Mouse (Mus musculus) yolk sac, embryonic 10.5 days (tissue): ENCODE measurements around the gene Cnn2.

Source experiments
- DNase-seq: peaks from one replicate; pipeline ENCODE4 v3.0.0-alpha.2; 2017; ENCODE audit warnings: low spot score

The Cnn2 gene

GRCm38 (mm10) chr10:79969124-79969568 is 19.2 kb upstream of the Cnn2 start:
- no peak for DNase-seq

DNA sequence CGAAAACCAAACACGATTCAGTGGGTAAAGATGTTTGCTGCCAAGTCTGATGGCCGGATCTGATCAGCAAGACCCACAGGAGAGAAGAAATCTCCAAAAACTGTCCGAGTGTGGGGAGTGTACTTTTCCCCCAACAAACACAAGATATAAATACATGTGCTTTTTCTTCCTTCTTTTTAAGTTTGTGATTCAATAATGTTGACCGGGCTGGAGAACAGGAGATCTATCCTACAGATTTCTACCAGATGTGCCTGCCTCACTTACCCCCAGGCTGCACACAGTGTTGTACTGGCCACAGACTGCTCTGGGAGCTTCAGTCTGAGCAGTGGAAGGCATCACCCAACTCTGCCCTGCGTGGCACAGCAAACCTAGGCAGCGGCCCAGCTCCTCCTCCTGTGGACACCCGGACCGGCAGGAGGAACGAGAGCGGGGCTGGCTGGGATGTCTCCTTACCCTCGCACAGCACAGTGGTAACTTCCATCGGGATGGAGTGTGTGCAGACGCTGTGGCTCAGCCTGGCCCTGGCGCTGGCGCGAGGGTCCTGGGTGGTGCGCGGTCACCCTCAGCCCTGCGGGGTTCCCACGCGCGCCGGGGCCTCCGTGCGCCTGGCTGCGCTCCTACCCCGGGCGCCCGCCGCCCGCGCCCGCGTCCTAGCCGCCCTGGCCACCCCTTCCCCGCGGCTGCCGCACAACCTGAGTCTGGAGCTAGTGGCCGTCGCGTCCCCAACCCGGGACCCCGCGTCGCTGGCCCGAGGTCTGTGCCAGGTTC is 17.8 kb upstream of the Cnn2 start, which contains the start of gene Grin3b:
TSS of gene Grin3b (plus strand) at position 301 of the 768 bp plus-strand sequence.
- DNase-seq: no peak

GRCm38 (mm10) chr10:79971183-79971497 is 17.2 kb upstream of the Cnn2 start:
- no peak for DNase-seq

GRCm38 (mm10) chr10:79972831-79973230 is 15.6 kb upstream of the Cnn2 start:
- DNase-seq: no peak

GRCm38 (mm10) chr10:79974087-79974486 is 14.3 kb upstream of the Cnn2 start:
- no peak for DNase-seq

DNA sequence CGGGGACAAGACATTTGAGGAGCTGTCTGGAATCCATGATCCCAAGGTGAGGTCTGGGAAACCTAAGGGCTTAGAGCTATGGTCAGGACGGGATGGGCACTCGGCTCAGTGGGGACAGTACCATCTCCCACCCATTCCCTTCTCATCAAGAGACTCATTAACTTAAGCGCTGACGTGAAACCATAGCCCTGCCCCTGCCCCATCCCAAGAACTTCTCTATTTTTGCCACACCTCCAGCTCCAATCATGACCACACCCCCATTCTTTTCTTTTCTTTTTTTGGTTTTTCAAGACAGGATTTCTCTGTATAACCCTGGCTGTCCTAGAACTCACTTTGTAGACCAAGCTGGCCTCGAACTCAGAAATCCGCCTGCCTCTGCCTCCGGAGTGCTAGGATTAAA is 13.7 kb upstream of the Cnn2 start:
- DNase-seq: no peak

DNA sequence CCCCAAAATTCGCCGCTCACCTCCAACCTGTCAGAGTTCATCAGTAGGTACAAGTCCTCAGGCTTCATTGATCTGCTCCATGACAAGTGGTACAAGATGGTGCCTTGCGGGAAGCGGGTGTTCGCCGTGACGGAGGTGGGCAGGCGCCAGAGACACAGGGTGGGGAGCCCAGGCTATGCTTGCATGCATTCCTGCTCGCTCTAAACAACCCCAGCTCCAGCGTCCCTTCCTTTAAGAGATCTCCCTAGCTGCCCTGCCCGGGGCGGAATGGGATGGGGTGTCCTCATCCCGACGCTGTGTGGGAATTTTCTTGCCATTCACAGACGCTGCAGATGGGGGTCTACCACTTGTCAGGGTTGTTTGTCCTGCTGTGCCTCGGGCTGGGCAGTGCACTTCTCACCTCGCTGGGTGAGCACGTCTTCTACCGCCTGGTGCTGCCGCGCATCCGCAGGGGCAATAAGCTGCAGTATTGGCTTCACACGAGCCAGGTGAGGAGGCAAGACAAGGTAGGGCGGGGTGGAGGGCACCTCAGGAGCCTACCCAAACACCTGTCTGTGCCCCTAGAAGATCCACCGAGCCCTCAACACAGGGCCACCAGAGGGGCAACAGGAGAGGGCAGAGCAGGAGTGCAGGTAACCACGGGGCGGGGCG is 12.2 kb upstream of the Cnn2 start:
- no peak for DNase-seq

DNA sequence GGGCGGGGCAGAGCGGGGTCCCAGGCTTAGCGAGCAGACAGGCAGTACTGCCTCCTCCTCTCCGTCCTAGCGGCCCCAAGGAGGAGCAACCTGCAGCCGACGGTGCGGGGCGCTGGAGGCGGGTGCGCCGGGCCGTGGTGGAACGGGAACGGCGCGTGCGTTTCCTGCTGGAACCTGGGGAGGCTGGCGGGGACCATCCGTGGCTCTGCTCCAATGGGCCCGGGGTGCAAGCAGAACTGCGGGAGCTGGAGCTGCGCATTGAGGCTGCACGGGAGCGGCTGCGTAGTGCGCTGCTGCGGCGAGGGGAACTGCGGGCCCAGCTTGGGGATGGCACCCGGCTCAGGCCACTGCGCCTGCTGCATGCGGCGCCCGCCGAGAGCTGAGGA is 11.7 kb upstream of the Cnn2 start:
- no peak for DNase-seq

GRCm38 (mm10) chr10:79977324-79977723 is 11.1 kb upstream of the Cnn2 start:
- DNase-seq: no peak

DNA sequence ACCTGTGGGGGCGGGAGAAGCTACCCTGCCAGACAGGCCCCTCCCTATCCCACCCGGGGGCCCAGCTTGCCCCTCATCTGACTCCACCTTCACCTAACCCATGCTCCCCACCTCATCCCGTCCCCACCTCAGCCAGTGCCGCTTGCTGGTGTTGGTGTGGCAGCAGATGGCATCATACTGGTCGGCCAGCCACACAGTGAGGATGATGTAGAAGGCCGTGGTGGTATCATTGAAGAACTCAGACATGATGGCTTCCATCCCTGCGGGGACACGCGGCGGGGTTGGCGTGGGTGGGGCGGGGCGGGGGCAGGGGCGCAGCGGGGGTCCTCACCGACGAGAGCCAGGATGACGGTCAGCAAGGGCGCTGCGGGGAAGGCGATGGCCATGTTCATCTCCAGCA is 10.3 kb upstream of the Cnn2 start:
- no peak for DNase-seq

DNA sequence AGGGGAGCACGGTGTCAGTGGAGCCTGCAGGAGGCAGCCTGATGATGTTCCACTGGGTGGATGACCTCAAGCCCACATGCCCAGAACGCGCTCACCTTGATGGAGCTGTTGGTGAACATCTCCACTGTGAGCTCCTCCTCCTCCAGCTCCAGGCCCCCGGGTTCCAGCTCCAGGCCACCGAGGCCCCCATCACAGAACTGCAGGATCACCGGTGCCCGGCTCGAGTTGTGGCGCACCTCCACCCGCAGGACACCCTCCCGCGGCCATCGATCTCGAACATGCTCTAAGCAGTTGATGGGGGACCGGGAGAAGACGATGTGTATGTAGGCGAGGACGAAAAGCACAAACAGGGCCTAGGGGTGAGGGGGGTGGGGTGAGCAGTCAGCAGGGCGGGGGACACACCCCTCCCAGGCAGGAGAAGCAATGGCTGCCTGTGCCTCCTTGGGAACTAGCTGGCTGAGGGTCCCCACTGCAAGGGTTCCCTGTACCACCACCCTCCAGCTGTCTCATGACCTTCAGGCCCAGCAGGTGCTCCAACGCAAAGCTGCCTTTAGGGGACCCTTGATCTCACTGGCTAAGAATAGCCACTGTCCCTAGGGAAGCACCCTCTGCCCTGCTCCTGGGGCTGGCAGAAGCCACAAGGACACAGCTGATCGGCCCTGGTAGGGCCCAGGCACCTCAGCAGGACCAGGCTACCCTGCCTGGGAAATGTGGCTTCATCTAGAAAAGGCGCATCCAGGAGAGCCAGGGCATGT is 8.8 kb upstream of the Cnn2 start:
- no peak for DNase-seq

DNA sequence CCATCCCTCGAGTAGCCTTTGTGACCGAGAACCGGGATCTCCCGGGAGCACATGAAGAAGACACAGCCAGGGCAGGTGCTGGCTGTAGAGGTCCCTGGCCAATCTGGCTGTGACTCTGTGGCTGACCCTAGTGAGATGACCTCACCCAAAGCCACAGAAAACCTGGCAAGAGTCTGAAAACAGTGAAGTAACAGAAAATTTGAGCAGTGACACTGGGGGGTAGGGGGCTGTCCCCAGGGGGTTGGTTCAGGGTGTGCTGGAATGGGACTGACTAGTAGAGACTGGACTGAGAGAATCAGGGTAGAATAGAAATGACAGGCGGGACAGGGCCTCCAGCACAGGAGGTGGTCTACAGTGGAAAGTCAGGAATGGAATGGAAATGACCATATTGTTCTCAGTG is 5.2 kb upstream of the Cnn2 start:
- DNase-seq: no peak

DNA sequence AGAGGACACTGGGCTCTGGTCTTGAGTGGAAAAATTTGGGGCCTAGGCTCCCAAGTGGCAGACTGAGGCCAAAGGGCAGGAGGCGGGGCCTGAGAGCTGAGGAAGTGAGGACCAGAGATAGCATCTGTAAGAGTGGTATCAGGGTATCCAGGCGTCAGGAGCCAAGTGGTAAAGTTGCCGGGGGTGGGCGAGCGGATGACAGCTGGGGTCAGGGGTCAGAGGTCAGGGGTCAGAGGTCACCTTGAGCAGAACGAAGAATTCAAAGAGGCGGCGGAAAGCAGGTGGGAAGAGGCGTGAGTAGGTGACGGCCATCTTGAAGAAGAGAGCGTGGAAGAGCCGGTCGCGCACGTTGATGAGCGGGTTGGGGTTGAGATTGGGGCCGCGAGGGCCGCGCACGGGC is 4.7 kb upstream of the Cnn2 start:
- DNase-seq: peak; percentile 82

- peak; percentile 93 for DNase-seq
These were observed 4.1 kb upstream of the Cnn2 start, which contains the start of gene Tmem259 for GRCm38 (mm10) chr10:79984195-79984816. Tmem259 (minus strand) TSS chr10:79984330.

- DNase-seq: peak; percentile 98
These were observed 3.5 kb upstream of the Cnn2 start for GRCm38 (mm10) chr10:79984871-79985270.

- DNase-seq: peak; percentile 72
These were observed 2.8 kb upstream of the Cnn2 start for GRCm38 (mm10) chr10:79985334-79986231.

DNA sequence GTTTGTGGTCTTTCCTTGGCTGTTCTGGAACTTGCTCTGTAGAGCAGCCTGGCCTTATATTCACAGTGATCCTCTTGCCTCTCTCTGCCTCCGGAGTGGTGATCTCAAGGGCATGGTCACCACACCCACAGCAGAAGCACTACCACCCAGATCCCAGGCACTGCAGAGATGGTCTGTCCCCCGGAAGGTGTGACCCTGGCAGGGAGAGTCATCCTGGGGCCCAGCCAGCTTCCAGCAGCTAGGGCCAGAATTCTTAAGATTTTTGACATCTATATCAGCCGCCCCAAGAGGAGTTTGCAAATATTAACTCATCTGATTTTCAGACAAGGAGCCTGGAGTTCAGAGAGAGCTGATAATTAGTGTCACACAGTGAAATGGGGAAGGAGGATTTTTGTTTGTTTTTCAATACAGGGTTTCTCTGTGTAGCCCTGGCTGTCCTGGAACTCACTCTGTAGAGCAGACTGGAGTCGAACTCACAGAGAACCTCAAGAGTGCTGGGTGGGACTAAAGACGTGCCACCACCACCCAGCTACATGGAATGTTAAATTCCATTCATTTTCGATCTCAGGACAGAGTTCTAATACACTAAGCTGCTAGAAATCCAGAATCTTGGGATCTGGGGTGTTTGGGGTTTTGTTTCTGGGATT is 2.0 kb upstream of the Cnn2 start:
- DNase-seq: no peak

DNA sequence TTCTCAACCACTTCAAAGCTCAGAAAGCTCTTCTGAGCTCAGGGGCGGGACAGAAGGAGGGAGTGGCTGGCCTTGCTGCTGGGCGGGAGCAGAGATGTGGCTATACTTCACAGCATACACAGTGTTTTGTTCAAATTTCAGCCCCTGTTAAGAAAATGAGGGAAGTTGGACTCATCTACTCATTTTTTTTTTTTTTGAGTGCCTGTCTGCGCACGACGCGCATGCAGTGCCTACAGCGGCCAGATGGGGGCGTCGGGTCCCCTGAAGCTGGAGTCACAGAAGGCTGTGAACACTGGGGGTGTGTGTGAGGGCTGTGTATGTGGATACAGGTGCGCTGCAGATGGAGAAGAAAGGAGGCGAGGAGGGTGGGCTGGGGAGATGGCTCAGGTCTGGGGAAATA is 1.4 kb upstream of the Cnn2 start:
- peak; percentile 73 for DNase-seq

DNA sequence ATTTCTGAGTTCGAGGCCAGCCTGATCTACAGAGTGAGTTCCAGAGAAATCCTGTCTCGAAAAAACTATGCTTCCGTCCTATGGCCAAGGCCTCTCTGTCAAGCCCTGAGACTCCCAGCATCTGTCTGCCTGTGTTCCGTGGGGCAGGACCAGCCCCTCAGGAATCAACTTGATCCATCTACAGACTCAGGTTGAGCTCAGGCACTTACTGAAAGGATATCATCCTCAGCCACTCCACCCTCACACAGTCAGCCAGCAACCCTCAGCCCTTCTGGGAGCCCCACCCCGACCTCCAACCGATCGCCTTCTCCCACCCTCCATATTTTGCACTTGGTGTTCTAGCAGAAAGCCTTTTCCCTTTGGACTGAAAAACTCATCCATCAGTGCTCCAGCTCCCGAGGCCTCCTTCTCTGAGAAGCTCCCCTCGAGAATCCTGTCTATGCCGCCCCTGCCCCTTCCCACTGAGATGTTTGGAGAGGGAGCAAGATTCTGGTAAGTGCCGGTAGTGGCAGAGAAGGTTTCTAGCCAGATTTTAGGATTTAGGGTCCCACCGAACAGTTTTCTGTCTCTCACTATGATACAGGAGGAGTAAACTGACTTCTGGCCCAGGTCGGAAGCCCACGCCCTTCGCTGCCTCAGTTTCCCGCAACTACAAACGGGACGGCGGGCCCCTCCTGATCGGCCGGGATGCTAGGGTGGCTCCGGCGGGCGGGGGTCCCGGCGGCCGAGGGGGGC is 446 bp upstream of the Cnn2 start:
- no peak for DNase-seq

DNA sequence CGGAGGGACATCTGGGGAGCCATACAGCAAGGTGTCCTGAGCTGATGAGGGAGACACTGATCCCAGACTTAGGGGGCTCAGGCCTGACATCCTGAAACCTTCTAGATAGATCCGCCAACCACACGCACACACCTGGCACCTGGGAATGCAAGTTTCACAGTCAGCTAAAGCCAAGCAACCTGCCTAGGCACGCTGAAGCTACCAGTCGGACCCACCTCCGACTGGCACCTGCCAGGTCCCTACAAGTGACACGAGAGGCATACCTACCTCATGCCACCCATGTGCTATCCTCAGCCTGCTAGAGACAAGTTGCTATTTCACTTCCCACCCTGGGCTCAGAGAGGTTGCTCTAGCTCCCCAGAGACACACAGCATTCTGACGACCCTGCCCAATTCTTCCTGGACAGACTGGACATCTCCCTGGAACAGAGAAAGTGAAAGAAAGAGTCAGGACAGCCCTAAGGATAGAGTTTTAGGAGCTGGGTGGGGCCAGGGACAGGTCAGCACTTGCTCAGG is 945 bp downstream of the Cnn2 start:
- no peak for DNase-seq
